Mouse (Mus musculus): Measurements from ENCODE around the gene Mbd6. TPM values are rescaled to one million over a fixed set of nuclear protein-coding genes. Genes with fewer than 3 reads are reported as not detected.
"Not testable (repeated sequence)": the region's sequence is repeated elsewhere in the genome, so short reads cannot be mapped to it uniquely, and the experiment has no call there.

The Mbd6 gene
- polyA plus RNA-seq, 1 experiment: 19.8 TPM

- not testable (repeated sequence) for DNase-seq (ENCODE audit: low spot score)
Observed at GRCm38 (mm10) chr10:127313516-127313915, 24.7 kb upstream of the Mbd6 start.

DNA sequence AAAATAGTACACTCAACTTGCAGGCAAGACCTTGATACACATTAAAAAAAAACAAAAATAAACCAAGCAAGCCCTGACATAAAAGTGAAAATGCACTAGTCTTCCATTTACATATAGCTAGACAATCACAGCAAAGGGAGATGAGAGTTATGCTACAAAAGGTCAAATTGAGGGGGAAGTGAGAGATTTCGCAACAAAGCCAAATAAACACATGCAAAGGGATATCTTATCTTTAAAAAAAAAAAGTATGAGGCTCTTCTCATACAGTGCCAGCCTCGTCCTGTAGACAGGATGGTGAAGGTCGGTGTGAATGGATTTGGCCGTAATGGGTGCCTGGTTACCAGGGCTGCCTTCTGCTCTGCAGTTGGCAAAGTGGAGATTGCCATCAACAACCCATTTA, 24.0 kb upstream of the Mbd6 start:
- DNase-seq (ENCODE audit: low spot score): no peak

DNA sequence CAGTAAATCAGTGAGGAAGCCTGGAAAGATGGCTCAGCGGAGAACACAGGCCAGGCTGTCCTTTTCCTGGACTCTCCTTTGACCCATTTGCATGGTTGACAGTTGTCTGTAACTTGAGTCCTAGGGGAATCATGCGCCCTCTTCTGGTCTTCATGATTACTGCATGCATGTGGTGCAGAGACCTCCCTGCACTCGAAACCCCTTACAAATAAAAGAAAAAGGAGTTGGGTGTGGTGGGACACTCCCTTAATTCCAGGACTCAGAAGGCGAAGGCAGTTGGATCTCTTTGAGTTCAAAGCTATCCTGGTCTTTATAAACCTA, 23.5 kb upstream of the Mbd6 start:
- DNase-seq (ENCODE audit: low spot score): no peak

DNA sequence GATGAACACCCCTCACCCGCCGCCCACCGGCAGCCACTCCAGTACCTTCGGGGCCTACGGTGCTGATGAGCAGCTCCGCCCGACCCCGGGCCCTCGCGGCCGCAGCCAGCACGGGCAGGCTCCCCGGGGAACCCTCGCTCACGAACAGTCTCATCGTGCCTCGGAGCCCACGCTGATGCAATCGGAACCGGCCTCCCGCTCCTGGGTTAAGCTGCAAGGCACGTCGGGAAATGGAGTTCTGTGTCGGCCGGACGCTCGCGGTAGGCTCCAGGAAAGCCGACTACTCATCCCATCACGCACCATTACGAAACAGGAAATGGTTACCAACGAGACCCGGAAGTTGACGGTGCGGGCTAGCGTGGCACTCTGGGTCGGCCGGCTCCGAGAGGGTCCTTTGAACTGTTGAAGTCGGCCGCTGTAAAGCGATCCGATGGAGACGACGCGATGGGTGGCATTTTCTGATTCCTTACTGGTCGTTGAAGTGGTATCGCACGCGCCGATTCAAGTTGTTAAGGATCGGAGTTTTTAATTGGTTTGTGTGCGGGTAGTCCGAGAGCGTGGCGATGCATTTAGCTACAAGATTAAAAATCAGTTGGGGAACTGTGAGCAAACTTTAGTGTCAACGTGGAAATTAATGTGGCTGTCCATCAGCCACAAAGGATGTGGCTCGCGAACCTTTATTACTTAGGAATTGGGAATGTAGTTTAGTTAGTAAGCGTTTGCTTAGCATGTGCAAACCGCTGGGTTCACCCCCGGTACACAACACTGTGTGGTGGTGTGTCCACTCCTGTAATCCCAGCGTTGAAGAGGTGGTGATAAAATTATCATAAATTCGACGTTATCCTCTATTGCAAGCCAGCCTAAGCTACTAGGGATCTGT, 22.9 kb upstream of the Mbd6 start, which contains the start of gene Mars:
Mars (minus strand) TSS at position 311 of the 880 bp plus-strand sequence.
- peak; percentile 77 for DNase-seq (ENCODE audit: low spot score)

- DNase-seq (ENCODE audit: low spot score): no peak
Observed at GRCm38 (mm10) chr10:127310523-127311475, 22.0 kb upstream of the Mbd6 start.

DNA sequence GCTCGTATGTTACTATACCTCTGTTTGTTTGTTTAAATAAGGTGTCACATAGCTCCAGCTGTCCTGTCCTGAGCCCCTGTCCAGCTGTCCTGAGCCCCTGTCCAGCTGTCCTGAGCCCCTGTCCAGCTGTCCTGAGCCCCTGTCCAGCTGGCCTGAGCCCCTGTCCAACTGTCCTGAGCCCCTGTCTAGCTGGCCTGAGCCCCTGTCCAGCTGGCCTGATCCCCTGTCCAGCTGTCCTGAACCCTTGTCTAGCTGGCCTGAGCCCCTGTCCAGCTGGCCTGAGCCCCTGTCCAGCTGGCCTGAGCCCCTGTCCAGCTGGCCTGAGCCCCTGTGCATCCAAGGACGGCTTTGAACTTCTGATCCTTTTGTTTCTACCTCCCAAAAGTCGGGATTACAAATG, 20.3 kb upstream of the Mbd6 start:
- not testable (repeated sequence) for DNase-seq (ENCODE audit: low spot score)

- DNase-seq (ENCODE audit: low spot score): no peak
Observed at GRCm38 (mm10) chr10:127303136-127303535, 14.3 kb upstream of the Mbd6 start.

DNA sequence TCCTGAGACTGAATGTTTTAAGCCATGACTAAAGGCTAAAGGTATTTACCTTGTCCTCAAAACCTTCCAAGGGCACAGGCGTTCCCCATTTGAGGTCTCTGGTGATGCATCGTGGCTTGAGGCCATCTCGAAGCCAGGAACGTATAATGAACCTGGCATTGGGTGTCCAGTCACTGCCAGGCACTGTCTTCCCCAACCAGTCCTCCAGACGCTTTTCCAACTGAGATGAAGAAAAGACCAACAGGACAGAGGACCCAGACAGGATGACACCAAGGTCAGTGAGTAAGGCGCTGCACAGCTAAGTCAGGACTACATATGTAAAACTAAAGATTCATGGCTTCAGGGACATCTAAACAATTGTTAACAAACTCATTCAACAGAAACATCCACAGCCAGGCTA, 11.5 kb upstream of the Mbd6 start:
- no peak for DNase-seq (ENCODE audit: low spot score)

- no peak for DNase-seq (ENCODE audit: low spot score)
Observed at GRCm38 (mm10) chr10:127297015-127297871, 8.4 kb upstream of the Mbd6 start.

DNA sequence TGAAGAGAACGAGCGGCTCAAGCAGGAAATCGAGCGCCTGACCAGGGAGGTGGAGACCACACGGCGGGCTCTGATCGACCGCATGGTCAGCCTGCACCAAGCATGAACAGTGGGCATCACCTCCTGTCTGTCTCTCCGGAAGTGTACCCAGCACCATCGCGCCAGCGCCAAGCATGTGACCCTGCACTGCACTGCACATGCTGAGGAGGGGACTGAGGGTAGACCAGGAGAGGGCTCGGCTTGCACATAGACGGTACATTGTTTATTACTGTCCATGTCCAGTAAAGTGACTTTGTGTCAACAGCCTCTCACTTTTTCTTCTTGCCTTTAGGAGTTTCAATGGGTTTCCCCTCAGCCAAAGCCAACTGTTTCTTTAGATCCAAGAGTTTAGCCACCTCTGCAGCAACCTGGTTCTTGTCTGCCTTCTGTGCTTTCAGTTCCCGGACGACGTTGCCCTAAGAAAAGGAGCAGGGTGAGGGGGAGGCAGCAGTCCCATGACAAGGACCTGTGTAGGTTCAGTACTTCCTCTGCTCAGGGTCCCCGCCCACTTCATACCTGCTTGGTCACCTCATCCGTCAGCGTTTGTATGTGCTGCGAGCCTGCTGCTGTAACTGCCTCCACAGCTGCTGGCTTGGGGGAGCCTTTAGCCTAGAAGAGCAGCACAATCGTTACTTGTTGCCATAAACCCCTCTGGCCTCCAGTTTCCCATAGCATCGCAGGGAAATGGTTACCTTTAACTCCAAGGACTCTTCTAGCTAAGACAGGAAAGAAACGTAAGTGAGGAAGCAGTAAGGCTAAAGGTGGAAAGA, 7.4 kb upstream of the Mbd6 start:
- no peak for DNase-seq (ENCODE audit: low spot score)

DNA sequence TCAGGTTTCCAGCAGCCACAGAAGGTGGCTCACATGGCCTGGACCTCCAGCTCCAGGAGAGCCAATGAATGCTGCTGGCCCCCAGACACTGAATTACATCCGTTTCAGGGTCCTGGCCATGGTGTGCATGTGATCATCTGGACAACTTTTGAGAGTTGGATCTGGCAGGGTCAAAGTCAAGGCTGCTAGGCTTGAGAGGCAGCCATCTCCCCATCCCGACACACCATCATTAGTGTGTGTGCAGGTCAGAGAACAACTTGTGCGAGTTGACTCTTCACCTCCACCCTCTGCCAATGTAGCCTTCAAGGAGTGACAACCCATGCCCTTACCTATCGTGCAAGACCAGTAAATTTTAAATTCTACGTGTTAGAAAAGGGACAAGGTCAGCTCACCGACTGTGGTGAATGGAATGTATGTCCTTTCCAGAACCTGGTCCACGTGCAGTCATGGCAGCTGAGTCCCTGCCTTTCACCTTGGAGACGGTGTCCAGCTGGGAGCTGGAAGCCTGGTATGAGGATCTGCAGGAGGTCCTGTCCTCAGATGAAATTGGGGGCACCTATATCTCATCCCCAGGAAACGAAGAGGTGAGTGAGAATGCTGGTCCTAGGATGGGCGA, 6.2 kb upstream of the Mbd6 start:
- DNase-seq (ENCODE audit: low spot score): no peak

GRCm38 (mm10) chr10:127293590-127294113, 4.8 kb upstream of the Mbd6 start:
- DNase-seq (ENCODE audit: low spot score): no peak

- no peak for DNase-seq (ENCODE audit: low spot score)
Observed at GRCm38 (mm10) chr10:127292987-127293538, 4.2 kb upstream of the Mbd6 start.

DNA sequence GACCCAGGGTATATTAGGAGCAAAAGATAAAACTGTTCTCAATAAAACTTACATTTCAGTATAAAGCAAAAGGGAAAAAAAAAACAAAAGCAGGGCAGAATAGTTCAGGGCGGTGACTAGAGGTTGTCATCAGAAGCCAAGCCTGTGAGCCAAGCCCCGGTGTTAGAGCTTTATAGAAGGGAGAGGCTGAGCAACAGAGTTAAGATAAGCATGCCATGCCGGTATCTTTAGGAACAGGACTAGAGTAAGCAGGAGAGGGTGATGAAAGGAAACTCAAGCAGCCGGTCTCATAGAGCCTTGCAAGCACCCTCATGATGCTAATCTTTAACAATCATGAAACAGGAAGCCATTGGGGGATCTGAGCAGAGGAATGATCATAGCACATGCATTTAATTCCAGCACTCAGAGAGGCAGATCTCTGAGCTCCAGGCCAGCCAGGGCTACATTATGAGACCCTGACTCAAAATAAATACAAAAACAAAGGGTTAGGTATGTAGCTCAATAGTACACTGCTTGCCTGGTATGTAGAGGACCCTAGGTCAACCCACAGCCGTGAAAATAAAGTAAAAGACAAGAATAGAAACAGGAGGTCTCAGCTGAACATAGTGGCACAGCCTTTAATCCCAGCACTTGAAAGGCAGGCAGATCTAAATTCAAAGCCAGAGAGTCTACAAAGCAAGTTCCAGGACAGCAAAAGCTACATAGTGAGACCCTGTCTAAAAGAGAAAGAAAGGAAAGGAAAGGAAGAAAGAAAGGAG, 3.2 kb upstream of the Mbd6 start:
- no peak for DNase-seq (ENCODE audit: low spot score)

DNA sequence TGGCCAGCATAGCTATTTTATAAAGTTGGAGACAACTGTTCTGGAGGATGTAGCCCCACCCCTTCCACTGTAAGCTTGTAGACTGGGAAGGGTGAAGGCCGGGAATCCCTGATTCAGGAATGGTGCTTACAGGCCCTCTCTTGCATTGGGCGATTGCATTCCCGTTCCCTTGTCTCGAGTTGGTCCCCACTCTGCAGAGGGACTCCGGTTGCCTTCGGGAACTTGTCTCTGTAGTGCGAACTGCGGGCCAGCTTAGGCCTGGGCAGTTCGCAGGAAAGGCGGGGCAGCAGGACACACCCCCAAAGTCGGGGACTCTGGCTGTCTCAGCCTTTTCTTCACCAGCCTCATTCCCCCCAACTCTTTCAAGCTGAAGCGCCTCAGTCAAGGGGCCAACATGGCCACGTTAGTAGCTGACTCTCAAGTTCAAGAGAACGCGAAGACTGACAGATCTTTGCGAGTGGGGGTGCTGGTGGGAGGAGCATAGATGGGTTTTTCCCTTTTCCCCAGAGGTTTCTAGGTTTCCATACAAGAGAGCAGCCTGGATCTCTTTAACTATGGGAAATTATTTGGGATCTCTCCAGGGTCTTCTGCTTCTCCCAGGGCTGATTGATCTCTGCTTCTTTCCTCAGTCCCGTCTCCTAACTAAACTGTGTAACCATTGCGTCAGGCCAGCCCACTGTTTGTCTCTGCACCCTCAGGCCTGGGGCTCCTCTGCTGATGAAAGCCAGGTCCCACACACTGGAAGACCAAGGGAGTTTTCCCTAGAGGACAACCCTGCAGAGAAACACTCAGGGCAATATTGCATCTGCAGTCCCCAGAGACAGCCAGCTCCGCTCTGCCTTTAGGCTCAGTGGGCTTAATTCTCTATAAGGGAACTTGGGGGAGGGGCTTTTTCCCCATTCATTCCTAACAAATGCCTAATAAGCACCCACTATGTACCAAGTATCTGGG, 2.4 kb upstream of the Mbd6 start:
- DNase-seq (ENCODE audit: low spot score): peak; percentile 60

DNA sequence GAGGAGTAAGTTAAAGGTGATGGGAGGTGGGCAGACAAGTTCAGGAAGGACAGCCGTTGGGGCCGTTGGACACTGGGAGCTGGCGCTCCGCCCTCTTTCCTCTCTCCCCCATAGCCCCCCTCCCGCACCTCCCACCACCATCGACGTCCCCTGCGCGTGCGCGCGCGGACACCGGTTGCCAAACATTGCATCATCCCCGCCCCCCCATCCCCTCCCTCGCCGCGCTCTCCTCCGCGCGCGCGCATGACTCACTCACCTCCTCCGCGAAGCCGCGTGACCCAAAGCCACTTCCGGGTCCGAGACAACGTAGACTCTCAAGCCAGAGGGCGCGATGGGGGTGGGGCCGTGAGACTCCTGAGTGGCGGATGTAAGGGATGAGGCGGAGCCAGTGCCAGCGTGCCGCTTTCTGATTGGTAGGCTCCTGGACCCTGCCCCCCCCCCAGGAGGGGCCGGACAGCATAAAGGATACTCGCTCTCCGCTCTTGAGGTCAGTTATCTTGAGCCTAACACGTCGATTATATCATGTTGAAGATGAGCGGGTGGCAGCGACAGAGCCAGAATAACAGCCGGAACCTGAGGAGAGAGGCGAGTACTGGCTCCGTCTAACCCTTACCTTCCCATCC, 1.6 kb upstream of the Mbd6 start:
- DNase-seq (ENCODE audit: low spot score): peak; percentile 96

GRCm38 (mm10) chr10:127289573-127290191, 864 bp upstream of the Mbd6 start:
- no peak for DNase-seq (ENCODE audit: low spot score)

Measured in urinary bladder, adult 2 months (tissue).